Mouse (Mus musculus): Measurements from ENCODE around the gene Gpd1. TPM values are rescaled to one million over a fixed set of nuclear protein-coding genes. Genes with fewer than 3 reads are reported as not detected.
"Not testable (repeated sequence)": the region's sequence is repeated elsewhere in the genome, so short reads cannot be mapped to it uniquely, and the experiment has no call there.

Gene Gpd1
- total RNA-seq, 1 experiment from 2014 or later, result 639 TPM

DNA sequence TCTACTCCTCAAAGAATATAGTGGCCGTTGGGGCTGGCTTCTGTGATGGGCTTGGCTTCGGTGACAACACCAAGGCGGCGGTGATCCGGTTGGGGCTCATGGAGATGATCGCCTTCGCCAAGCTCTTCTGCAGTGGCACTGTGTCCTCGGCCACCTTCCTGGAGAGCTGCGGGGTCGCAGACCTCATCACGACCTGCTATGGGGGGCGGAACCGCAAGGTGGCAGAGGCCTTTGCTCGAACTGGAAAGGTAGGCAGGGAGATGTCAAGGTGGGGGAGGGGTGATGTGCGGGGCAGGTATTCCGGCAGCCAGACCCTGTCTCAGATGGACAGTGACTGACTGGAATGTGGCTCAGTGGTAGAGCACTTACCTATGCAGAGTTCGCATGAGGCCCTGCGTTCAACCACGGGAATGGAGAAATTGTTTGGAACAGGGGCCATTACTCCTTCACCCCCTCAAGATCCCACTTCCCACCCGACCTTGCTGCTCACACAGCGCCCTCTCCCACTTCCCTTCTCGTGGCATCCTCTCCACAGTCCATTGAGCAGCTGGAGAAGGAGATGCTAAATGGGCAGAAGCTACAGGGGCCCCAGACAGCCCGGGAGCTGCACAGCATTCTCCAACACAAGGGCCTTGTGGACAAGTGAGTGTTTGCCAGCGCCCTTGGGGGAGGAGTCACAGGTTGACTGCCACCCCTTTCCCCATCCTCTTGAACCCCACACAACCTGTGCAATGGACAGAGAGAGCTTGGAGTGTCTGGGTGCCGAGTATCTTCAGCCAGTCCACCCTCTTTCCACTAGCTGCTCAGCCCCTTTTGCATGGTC lies 4.8 kb downstream of the Gpd1 start:
- DNase-seq, result no peak

GRCm38 (mm10) chr15:99723120-99723514 lies 5.8 kb downstream of the Gpd1 start:
- no peak for DNase-seq

DNA sequence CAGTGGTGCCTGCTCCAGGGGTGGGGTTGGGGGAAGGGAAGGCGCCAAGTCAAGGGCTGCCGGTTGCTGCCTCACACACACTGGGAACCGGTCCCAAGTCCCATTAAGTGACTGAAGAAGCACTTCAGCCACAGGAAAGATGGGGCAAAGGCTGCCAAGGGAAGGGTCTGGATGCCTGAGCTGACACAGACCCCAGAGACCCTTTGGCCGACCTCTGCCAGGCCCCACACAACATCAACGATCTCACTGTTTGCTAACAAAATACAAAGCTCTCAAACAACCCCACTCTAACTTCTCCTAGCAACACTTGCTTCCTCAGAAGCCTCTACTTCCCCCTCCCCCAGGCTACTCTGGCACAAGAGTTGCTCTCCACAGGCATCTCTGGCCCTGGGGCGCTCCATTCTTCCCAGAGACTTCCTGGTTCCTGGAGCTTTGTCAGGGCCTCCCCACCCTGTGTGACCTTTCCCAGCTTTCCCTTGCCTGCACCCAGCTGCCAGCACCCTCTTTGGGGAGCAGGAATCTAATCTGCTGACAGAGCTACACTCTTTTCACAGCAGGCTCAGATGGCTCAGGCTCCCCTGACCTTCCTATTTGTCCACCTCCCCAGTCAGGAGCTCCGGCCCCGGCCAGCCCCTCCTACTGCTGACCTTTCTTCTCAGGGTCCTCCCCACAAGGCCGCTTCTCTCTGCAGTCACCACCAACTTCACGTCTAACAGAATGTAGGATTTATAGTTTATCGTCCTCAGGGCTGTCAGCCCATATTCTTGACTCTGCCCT lies 6.4 kb downstream of the Gpd1 start:
- DNase-seq, result peak; percentile 82

DNA sequence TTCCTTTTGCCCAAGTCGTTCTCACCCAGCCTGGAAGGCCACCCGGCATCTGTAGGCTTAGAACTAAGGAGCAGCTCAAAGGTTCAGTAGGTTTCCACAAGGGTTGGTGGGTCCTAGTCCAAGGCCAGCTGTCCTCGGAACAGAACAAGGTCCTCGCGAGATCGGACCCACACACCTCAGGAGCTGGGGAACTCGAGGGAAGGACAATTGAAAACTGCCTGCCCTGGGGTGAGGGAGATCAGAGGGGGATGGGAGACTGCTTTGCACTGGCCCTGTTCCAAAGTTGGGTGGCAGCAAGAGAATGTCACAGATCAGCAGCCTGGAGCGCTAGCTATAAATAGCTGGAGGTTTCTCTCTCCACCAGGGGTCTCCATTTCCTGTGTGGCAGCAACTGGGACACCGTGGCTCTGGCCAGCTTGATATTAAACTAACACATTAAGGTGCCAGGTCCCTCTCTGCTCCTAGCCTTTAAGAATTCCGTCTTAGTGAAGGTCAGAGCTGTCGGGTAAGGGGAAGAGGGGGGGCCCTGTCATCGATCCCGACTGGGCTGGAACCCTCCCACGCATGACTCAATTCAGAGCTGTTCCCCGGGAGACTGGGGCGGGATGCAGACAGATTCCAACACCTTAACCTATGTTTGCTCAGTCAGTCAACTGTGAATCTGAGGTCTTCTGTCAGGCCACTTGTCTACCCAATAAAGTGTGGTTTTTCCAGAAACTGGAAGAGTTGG lies 7.1 kb downstream of the Gpd1 start:
- peak; percentile 79 for DNase-seq

DNA sequence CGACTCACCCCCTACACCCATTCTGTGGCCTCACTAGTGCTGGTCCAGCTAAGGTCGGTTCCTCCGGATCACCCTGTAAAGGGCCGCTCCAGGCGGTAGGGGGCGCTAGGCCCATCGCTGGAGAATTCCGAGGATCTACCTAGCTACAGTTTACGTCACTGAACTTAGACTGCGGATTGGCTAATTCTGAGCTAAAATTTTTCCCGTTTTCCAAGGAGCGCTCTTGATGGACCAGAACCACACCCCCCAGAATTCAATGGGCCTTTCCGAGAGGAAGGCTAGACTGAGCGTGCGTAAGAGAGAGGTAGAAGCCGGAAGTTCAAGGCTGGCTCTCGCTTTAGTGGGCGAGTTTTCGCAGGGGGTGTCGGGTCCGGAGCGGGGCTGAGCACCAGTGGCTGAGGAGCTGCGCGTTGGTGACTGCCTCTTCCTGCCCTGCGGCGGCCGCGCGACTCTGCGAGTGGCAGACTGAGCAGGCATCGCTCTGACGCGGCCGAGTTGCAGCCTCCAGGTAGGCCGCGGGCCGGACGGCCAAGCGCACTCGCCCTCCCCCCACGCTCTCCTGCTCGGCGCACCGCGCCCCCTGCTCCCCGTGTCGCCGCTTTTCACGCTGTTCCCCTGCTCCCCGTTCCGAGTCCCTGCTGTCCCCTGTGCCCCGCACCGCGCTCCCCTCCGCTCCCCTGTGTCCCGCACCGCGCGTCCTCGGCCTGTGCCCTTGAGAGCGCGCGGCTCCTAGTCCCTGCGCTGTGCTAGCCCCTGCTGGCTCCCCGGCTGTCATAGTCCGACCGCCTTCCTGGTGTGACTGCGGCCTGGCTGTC lies 8.2 kb downstream of the Gpd1 start, which contains the start of gene Cox14:
Cox14 (plus strand) TSS at position 278 of the 815 bp plus-strand sequence.
- peak; percentile 91 for DNase-seq

DNA sequence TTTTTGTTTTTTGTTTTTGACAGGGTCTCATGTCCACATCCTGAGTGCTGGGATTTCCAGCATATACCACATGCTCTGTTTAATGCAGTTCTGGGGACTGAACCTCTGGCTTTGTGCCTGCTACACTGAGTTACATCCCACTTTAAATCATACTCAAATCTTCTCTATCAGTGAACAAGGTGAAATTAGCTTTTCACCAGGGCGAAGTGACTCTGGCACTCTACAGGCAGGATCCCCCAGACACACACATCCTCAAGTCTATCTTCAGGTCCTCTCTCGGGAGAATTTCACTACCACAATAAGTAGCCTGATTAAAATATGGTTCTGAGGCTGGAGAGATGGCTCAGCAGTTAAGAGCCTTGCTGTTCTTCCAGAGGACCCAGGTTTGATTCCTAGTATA lies 9.2 kb downstream of the Gpd1 start:
- no peak for DNase-seq

DNA sequence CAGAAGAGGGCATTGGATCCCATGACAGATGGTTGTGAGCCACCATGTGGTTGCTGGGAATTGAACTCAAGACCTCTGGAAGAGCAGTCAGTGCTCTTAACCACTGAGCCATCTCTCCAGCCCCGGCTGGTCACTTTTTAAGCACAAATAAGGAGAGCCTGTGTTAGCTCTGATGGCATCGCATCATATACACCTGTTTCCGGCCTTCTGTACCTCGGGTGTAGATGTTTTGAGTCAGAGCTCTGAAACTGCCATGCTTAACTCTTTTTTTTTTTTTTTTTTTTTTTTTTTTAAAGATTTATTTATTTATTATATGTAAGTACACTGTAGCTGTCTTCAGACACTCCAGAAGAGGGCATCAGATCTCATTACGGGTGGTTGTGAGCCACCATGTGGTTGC lies 9.7 kb downstream of the Gpd1 start:
- DNase-seq, result not testable (repeated sequence)

- no peak for DNase-seq
Measured at GRCm38 (mm10) chr15:99727525-99727924, 10.2 kb downstream of the Gpd1 start.

- DNase-seq, result no peak
Measured at GRCm38 (mm10) chr15:99728211-99728610, 10.9 kb downstream of the Gpd1 start.

GRCm38 (mm10) chr15:99729056-99729783 lies 11.9 kb downstream of the Gpd1 start:
- no peak for DNase-seq

DNA sequence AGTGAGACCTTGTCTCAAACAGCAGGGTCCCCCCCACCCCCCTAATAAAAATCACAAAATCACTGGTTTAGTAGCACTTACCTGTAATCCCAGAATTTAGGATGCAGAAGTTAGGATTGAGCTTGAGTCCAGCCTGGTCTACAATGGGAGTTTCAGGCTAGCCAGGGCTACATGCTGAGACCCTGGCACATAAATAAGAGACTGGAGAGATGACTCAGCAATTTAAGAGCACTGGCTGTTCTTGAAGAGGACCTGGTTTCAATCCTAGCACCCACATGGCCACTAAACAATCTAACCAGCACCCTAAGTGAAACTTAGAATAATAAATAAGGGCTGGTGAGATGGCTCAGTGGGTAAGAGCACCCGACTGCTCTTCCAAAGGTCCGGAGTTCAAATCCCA lies 13.9 kb downstream of the Gpd1 start:
- DNase-seq, result no peak

DNA sequence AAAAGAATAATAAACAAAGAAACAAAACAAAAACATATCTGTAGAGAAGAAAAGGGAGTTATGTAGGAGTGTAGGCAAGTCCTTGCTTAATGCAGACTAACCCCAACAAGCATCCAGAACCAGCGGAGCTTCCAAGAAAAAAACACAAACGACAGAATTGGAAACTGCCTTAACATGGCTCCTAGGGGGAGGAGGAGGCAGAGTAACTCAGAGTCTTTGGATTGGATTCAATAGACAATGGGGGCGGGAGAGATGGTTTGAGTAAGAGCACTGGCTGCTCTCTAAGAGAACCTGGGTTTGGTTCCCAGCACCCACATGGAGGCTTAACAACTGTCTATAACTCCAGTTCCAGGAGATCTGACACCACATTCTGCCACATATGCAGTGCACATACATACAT lies 14.4 kb downstream of the Gpd1 start:
- DNase-seq, result no peak

DNA sequence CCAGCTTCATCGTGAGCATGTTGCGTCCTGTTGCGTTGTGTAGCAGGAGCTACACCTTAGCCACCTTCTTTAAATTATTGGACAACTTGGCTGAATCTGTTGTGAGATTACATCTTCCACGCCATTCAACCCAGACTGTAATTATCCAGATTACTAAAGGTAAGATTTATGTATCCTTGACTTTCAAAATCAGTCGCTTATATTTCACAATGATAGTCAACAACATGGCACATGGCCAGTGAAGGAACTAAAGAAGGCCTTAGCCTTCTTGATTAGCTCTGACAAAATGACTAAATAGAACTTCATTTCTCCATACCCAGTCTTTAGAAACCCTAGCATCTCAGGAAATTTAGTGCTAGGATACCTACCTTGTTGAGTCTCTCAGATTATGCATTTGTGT lies 15.9 kb downstream of the Gpd1 start:
- no peak for DNase-seq

DNA sequence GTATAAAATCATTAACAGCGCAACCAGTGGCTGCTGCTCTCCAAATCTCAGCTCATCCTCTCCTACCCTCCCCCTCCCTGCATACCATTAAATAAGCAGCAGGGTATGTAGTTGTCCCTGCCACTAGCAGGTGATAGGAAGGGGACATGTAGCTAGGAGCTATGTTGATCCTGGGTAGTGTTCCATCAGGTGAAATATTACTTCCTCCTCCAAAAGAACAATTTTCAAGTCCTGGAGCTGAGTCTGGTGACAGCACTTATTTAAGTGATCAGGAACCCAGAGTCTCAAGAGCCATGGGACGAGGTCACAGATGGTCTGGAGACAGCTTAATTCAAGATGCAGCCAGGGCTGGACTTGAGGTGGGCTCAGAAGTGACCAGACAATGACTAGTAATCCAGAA lies 18.3 kb downstream of the Gpd1 start:
- DNase-seq, result peak; percentile 100

DNA sequence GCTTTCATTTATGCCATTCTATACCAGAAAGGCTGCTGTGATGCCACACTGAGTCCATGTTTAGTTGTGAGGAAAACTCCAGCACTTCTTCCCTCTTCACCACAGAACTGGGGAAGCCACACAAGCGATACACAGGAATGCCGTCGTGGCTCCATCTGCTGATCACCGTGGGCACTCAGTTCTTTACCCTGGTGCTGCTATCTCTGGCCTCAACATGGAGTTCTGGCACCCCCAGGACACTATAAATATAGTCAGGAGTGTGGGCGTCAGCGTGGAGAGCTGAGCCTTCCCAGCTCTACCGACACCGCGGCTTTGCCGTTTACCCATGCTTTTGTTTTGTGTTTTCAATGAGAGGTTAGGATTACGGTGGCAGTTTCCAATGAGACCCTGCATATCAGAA lies 19.4 kb downstream of the Gpd1 start:
- DNase-seq, result no peak

GRCm38 (mm10) chr15:99740229-99740628 lies 22.9 kb downstream of the Gpd1 start:
- DNase-seq, result no peak

DNA sequence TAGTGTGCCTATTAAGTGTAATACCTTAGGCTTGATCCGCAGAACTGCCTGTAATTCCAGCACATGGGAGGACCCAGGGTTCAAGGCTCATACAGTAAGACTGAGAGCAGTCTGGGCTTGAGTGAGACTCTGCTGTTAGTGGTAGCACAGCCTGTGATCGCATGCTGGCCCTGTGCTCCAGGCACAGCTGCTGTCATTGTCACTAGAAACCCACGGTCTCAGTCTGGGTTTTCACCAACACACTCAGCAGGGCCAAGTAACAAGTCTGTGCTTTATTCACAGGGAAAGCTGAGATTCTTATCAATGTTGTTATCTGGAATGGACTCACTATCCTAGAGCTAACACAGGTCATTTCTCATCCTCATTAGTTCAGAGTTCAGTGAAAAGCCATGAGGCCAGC lies 36.9 kb downstream of the Gpd1 start:
- DNase-seq, result no peak

- DNase-seq, result no peak
Measured at GRCm38 (mm10) chr15:99767467-99767866, 50.2 kb downstream of the Gpd1 start.

DNA sequence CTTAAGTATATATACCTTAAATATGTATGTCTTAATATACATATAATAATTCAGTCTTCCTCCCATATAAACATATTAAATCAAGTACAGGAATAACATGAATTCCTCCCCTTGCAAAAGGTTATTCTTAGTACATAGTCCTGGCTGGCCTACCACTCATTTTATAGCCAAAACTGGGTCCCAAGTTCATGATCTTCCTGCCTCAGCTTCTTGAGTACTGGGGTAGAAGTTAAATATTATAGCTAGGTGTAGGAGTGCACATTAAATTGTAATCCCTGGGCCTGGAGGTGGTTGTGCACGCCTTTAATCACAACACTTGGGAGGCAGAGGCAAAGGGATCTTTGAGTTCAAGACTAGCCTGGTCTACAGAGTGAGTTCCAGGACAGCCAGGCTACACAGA lies 51.4 kb downstream of the Gpd1 start:
- no peak for DNase-seq

GRCm38 (mm10) chr15:99771004-99771500 lies 53.7 kb downstream of the Gpd1 start:
- no peak for DNase-seq
